Mouse (Mus musculus) erythroblast, embryonic 14.5 days (primary cell): ENCODE results near the gene Tbc1d20. TPM values are rescaled to one million over a fixed set of nuclear protein-coding genes. Genes with fewer than 3 reads are reported as not detected.

ENCODE experiments used
- H3K27me3 ChIP-seq: 2 replicates; pipeline ENCODE4 v1.6.1; 2012; ENCODE audit warnings: inconsistent platforms; ENCODE audit not compliant: control insufficient read depth
- H3K36me3 ChIP-seq: 2 replicates; pipeline ENCODE4 v1.6.1; 2012; ENCODE audit warnings: mild to moderate bottlenecking, inconsistent platforms; ENCODE audit not compliant: control insufficient read depth
- H3K4me1 ChIP-seq: 2 replicates; pipeline ENCODE4 v1.6.1; 2012; ENCODE audit warnings: inconsistent platforms; ENCODE audit not compliant: control insufficient read depth
- H3K4me3 ChIP-seq: replicated peaks from 2 replicates; pipeline ENCODE3; 2012; ENCODE audit warnings: moderate library complexity, mild to moderate bottlenecking, inconsistent platforms
- H3K9me3 ChIP-seq: 2 replicates; pipeline ENCODE4 v1.6.1; 2012; ENCODE audit warnings: low read length, inconsistent platforms, mixed read lengths; ENCODE audit not compliant: control insufficient read depth
- GATA1 ChIP-seq: IDR thresholded peaks from 2 replicates; pipeline ENCODE4 v1.6.1; 2012; ENCODE audit warnings: low read length, inconsistent platforms, mixed read lengths
- TAL1 ChIP-seq: IDR thresholded peaks from 3 replicates; pipeline ENCODE4 v1.6.1; 2012; ENCODE audit warnings: low read length, inconsistent platforms, mixed read lengths
- polyA plus RNA-seq: library from polyadenylated mRNA; stranded (reverse); fragments of >175 nt; gene quantifications from 2 replicates; pipeline ENCODE4 v1.2.3, GENCODE M21; 2012

The Tbc1d20 gene
- polyA plus RNA-seq, 1 experiment, result 0.32 TPM

DNA sequence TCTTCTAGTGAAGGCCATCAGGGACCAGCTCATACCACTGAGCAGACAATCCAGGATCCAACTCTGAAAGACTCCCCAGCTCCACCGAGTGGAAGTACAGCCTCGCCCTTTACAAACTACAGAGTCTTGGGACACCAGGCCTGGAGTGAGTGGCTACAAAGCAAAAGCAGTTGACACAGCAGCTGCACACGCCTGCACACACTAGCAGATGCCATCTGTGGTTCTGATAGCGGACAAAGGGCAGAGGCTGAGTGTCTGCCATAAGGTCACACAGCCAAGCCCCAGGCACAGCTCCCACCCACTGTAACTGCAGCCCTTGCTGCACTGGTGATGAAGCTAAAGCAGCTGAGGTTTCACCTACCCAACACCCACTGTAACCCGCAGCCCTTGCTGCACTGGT lies 27.9 kb downstream of the Tbc1d20 start:
- TF ChIP-seq TAL1, result no peak
- no peak for TF ChIP-seq GATA1
- H3K4me1 ChIP-seq, result peaks cover 3% of the 10 kb centered on the region; the same call in 1 of the 2 replicates
- H3K36me3 ChIP-seq, result peaks cover 95% of the 10 kb centered on the region
- no peaks in the 10 kb centered on the region for H3K9me3 ChIP-seq
- no peaks in the 10 kb centered on the region for H3K27me3 ChIP-seq
- no peak overlapping the region for H3K4me3 ChIP-seq

DNA sequence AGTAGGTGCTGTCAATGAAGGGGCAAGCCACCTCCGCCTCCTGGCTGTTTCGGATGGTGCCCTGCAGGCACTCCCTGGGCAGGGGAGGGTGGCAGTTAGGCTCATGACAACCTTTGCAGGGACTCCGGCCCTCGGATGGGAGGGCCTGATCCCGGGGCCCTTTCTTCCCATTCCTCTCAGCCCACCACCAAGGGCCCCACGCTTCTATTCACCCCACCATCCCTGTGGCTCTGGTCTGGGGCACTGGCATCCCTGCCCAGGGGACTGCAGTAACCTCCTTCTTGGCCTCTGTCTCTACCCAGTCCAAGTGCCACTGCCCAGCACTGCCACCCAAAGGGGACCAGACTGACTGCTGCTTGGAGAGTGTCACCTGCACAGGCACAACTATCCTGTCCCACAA lies 28.6 kb downstream of the Tbc1d20 start:
- H3K36me3 ChIP-seq, result peaks cover 95% of the 10 kb centered on the region
- TF ChIP-seq GATA1 (no peak), TAL1 (no peak)

DNA sequence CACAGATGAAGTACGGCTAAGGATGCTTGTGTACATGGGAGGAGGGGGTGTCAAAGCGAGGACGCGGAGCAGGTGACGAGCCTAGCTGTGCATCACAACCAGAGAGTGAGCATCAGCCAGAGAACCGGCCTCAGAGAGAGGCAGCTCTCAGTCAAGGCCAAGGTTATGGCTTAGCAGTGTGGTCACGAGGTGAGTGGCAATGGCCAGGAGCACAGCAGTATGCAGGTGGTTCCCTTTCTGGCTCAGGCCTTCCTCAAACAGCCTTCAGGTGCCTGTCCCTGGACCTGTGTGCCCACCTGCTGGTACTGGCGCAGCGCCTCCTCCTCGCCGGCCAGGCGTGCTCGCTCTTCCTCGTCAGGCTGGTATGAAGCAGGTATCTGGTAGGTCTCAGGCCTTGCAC lies 30.3 kb downstream of the Tbc1d20 start:
- Histone ChIP-seq H3K9me3 (no peaks in the 10 kb centered on the region), H3K4me1 (peaks cover 7% of the 10 kb centered on the region), H3K4me3 (no peak overlapping the region), H3K36me3 (peaks cover 96% of the 10 kb centered on the region), H3K27me3 (no peaks in the 10 kb centered on the region)
- TF ChIP-seq TAL1 (no peak), GATA1 (no peak)

More for the DNA sequence above, 28.6 kb downstream of the Tbc1d20 start:
- Histone ChIP-seq H3K4me1 (peaks cover 3% of the 10 kb centered on the region; the same call in 1 of the 2 replicates), H3K27me3 (no peaks in the 10 kb centered on the region), H3K4me3 (no peak overlapping the region), H3K9me3 (no peaks in the 10 kb centered on the region)

DNA sequence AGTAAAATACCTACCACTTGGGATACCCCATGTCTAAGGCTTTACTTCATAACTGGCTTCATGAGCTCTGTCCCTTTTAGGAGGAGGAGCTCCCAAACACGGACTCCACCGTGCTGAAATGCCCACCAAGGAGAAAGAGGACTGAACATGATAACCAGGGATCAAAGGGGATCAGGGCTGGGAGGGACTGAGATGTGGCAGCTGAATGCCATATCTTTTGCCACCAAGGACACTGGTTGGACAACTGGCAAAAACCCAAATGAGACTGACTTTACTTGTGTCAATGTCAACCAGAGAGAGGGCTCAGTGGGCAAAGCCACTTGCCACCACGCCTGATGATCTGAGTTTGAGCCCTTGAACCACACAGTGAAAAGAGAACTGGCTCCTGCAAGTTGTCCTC lies 31.2 kb downstream of the Tbc1d20 start:
- H3K27me3 ChIP-seq, result no peaks in the 10 kb centered on the region
- H3K36me3 ChIP-seq, result peaks cover 96% of the 10 kb centered on the region
- H3K4me3 ChIP-seq, result no peak overlapping the region

DNA sequence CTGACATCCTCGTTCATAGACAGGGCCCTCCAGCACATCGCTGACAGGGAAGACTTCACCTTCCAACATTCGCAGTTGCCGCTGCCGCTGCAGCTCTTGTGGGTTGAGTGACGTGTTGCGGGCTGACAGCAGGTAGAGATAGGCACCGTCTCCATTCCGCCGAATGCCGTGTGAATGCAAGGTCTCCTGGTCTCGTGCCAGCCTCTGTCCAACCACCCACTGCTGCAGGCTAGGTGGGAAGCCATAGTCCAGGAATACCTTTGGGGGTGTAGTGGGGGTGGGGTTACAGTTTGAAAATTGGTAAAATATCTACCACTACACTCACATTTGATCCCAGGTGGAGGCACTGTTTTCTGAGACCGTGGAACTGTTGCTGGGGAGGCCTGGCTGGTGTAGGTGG lies 32.5 kb downstream of the Tbc1d20 start:
- no peaks in the 10 kb centered on the region for H3K27me3 ChIP-seq
- peaks cover 25% of the 10 kb centered on the region for H3K4me1 ChIP-seq
- no peak overlapping the region for H3K4me3 ChIP-seq
- peaks cover 94% of the 10 kb centered on the region for H3K36me3 ChIP-seq
- no peaks in the 10 kb centered on the region for H3K9me3 ChIP-seq
- TF ChIP-seq GATA1 (no peak), TAL1 (no peak)

More for the DNA sequence above, 31.2 kb downstream of the Tbc1d20 start:
- Histone ChIP-seq H3K4me1 (peaks cover 11% of the 10 kb centered on the region), H3K9me3 (no peaks in the 10 kb centered on the region)
- TF ChIP-seq TAL1 (no peak), GATA1 (no peak)

DNA sequence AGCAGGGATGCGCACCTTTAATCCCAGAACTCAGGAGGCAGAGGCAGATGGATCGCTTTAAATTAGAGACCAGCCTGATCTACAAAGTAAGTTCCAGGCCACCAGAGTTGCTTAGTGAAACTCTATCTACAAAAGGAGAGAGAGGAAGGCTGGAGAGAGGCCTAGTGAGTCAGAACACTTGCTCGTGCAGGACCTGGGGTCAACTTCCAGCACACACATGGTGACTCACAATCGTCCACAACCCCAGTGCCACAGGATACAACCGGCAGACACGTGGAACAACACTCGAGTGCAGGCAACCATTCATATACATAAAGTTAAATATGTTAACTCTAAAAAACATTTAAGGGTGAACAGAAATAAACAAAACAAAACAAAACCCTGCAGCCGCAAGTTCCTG lies 33.0 kb downstream of the Tbc1d20 start:
- Histone ChIP-seq H3K4me3 (no peak overlapping the region), H3K27me3 (no peaks in the 10 kb centered on the region), H3K4me1 (peaks cover 30% of the 10 kb centered on the region), H3K9me3 (no peaks in the 10 kb centered on the region), H3K36me3 (peaks cover 89% of the 10 kb centered on the region)
- no peak for TF ChIP-seq GATA1
- TF ChIP-seq TAL1, result no peak

DNA sequence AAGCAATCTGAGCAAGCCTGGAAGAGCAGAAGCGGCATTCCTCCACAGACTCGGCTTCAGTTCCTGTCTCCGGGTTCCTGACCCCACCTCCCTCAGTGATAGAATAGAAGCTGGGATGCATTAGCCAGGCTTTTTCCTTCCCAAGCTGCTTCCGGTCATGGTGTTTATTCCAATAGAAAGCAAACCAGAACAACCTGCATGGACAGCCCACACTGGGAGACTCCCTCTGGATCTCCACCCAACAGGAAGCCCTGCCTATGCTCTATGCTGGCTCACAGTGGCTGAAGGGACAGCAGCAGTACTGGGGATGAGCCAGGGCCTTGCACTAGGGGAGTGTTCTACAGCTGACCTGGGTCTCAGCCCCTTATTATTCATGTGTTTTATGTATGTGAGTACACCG lies 34.4 kb downstream of the Tbc1d20 start:
- TF ChIP-seq TAL1 (no peak), GATA1 (no peak)
- Histone ChIP-seq H3K36me3 (peaks cover 76% of the 10 kb centered on the region), H3K4me1 (peaks cover 38% of the 10 kb centered on the region), H3K27me3 (no peaks in the 10 kb centered on the region), H3K4me3 (no peak overlapping the region), H3K9me3 (no peaks in the 10 kb centered on the region)

DNA sequence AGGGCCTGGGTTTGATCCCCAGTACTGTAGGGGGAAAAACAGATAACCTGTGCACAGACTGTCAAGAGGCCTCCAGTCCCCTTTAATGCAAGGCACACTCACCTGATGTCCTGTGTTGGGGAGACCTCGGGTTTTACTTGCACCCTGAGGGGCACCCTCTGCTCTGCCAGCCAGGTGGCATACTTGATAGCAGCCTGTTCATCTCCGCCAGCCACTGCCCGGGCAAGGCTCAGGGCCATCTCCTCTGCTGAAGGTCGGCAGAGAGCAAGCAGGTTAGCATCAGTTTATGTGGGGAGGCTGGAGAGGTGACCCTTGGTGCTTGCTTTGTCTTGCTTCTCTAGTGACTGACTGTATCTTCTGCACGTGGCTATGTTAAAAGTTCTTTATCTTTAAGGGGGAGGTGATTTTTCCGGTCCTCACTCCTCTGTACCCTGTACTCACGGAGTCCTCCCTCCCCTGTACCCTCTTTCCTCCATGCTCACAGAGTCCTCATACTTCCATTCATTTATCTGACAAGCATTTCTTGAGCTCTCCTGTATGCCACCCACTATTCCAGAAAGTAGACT lies 37.3 kb downstream of the Tbc1d20 start:
- H3K4me3 ChIP-seq, result peak overlapping the region; percentile 82
- no peaks in the 10 kb centered on the region for H3K9me3 ChIP-seq
- H3K27me3 ChIP-seq, result peaks cover 3% of the 10 kb centered on the region; the same call in 1 of the 2 replicates
- TF ChIP-seq GATA1 (no peak), TAL1 (peak; percentile 41; the same call in 1 of the 3 replicates)
- H3K36me3 ChIP-seq, result peaks cover 48% of the 10 kb centered on the region
- H3K4me1 ChIP-seq, result peaks cover 46% of the 10 kb centered on the region

DNA sequence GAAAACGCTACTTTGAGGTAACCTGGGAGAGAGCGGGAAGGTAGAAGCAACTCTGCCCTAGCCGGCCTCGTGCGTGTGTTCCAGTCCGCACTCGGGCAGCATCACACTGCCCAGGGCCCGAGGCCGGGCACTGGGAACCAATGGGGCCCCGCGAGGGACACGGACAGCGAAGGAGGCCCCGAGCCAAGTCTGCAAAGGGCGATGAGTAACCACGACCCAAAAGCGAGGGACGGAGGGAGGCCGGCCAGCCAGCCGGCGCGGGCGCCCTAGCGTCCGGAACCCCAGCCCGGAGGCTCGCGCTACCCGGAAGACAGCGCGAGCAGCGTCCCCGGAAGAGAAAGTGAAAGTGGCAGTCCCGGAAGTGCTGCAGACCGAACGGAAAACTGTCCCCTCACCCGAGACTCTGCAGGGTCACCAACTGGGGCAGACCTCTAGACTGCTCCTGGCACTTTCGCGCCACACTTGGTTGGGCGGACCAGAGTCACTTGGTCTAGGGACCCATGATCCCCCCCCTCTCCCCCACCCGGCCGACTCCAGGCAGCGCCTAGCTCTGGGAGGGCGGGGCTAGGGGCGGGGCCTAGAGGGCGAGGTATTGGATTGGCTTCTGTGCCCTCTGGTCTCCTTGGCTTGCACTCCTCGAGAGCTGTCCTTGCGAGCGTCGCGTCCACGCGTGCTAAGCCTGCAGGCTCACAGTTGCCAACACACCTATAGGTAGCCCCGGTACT lies 38.6 kb downstream of the Tbc1d20 start, which contains the start of gene Rbck1:
Gene Rbck1 (minus strand): TSS at position 553 of the 725 bp plus-strand sequence.
- Histone ChIP-seq H3K9me3 (no peaks in the 10 kb centered on the region), H3K36me3 (peaks cover 34% of the 10 kb centered on the region), H3K4me1 (peaks cover 43% of the 10 kb centered on the region), H3K27me3 (peaks cover 10% of the 10 kb centered on the region; the same call in 1 of the 2 replicates), H3K4me3 (peak within 1 kb of the TSS; percentile 82)
- TF ChIP-seq TAL1 (no peak), GATA1 (no peak)
